Mouse (Mus musculus) heart, postnatal 0 days (tissue): ENCODE results near the gene Dlx5. TPM values are rescaled to one million over a fixed set of nuclear protein-coding genes. Genes with fewer than 3 reads are reported as not detected.
A peak's percentile ranks its signal among the peaks of the same experiment; 100 is the strongest.

Experiments used
- ATAC-seq: fragments of 200-750 bp; cut with Nextera tagmentation; 2 replicates; pipeline ENCODE4 v1.8.0; 2017; ENCODE audit warnings: low read depth, moderate number of reproducible peaks, moderate library complexity; ENCODE audit not compliant: insufficient read depth
- DNase-seq: peaks from one replicate; pipeline ENCODE4 v3.0.0-alpha.2; 2016; ENCODE audit warnings: low spot score
- H3K27ac ChIP-seq: fragments of 300-500 bp; sonication (generic); 2 replicates; pipeline ENCODE4 v1.5.1; 2014; ENCODE audit warnings: low read depth, mild to moderate bottlenecking
- H3K27me3 ChIP-seq: fragments of 300-500 bp; sonication (generic); 2 replicates; pipeline ENCODE4 v1.6.1; 2014; ENCODE audit warnings: low read length, mixed read lengths; ENCODE audit not compliant: control insufficient read depth, insufficient read depth
- H3K36me3 ChIP-seq: fragments of 300-500 bp; sonication (generic); replicated peaks from 2 replicates; pipeline ENCODE4 v1.6.1; 2014; ENCODE audit warnings: low read length, mixed read lengths; ENCODE audit not compliant: control insufficient read depth, insufficient read depth
- H3K4me1 ChIP-seq: fragments of 300-500 bp; sonication (generic); 2 replicates; pipeline ENCODE4 v1.6.1; 2014; ENCODE audit warnings: antibody characterized with exemption; ENCODE audit not compliant: control insufficient read depth, insufficient read depth
- H3K4me2 ChIP-seq: fragments of 300-500 bp; sonication (generic); 2 replicates; pipeline ENCODE4 v1.6.1; 2014; ENCODE audit warnings: low read depth, mild to moderate bottlenecking, low read length, moderate library complexity
- H3K4me3 ChIP-seq: fragments of 300-500 bp; sonication (generic); 2 replicates; pipeline ENCODE4 v1.5.1; 2014; ENCODE audit warnings: low read depth, low read length
- H3K9ac ChIP-seq: fragments of 300-500 bp; sonication (generic); replicated peaks from 2 replicates; pipeline ENCODE4 v1.6.1; 2014; ENCODE audit warnings: low read depth, low read length, mixed read lengths
- H3K9me3 ChIP-seq: fragments of 300-500 bp; sonication (generic); replicated peaks from 2 replicates; pipeline ENCODE4 v1.6.1; 2016; ENCODE audit warnings: low read length; ENCODE audit not compliant: control insufficient read depth
- CTCF ChIP-seq: IDR thresholded peaks from 2 replicates; pipeline ENCODE4 v1.5.1; 2016; ENCODE audit warnings: antibody characterized with exemption, control low read depth, low read depth
- EP300 ChIP-seq: IDR thresholded peaks from 2 replicates; pipeline ENCODE4 v1.6.1; 2016; ENCODE audit warnings: antibody characterized with exemption, low read depth
- WGBS: fragments of 180-500 bp; shearing (Covaris S2); extraction: QIAGEN DNeasy Blood & Tissue Kit; methylation state at CpG from one replicate; pipeline ENCODE4 v1.1.7; 2014; 5-methylcytosine and 5-hydroxymethylcytosine counted together
- polyA plus RNA-seq: library from polyadenylated mRNA; unstranded; fragments of >200 nt; fragmentation: Nextera tagmentation; extraction: Ambion mirVana; gene quantifications from 2 replicates; pipeline ENCODE4 v1.2.1, GENCODE M21; 2015
- total RNA-seq: library from RNA; depleted of rRNA; stranded (reverse); fragments of >200 nt; gene quantifications from 2 replicates; pipeline ENCODE4 v1.2.3, GENCODE M21; 2014; ENCODE audit warnings: low replicate concordance

Gene Dlx5
- total and polyA plus RNA-seq, 2 experiments from 2014 or later = 0.68 TPM; not detected in 1

DNA sequence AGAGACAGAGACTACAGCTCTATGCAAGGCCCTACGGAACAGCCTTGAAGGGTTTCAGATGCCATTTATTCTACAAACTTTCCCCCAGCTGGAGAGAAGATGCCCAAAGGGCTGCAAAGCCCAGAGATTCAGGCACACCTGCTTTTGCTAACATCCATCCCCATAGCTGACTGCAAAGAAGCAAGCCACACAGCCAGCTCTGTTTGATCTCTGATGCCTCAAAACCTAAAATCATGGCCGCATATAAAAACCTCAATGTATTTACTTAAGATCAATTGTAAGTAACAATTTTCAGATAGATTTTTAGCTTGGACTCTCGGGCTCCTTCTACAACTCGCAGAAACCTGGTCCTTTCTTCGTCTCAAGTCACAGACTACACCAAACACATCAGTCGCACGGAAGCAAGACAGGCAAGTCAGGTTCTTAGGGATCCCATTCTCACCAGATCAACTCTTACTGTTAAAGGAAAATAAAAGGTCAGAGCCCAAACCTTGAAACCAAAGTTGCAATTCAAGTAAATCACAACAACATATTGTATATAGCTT, 10.9 kb downstream of the Dlx5 start:
- H3K27me3 ChIP-seq = peaks cover 97% of the 10 kb centered on the region
- ATAC-seq (no peak), DNase-seq (no peak)
- 4% methylated on average over 7 of the region's 7 CpGs for WGBS
- H3K36me3 ChIP-seq = no peaks in the 10 kb centered on the region
- H3K9me3 ChIP-seq = no peaks in the 10 kb centered on the region
- H3K4me1 ChIP-seq = no peaks in the 10 kb centered on the region
- H3K9ac ChIP-seq = no peak overlapping the region
- H3K27ac ChIP-seq = no peak overlapping the region
- no peak for TF ChIP-seq EP300
- no peak for TF ChIP-seq CTCF
- no peak overlapping the region for H3K4me3 ChIP-seq
- no peak overlapping the region for H3K4me2 ChIP-seq

GRCm38 (mm10) chr6:6869961-6870800, 11.7 kb downstream of the Dlx5 start:
- ATAC-seq = no peak
- Histone ChIP-seq H3K27ac (no peak overlapping the region), H3K36me3 (no peaks in the 10 kb centered on the region), H3K27me3 (peaks cover 97% of the 10 kb centered on the region), H3K4me3 (no peak overlapping the region), H3K4me2 (no peak overlapping the region), H3K9me3 (no peaks in the 10 kb centered on the region), H3K4me1 (no peaks in the 10 kb centered on the region), H3K9ac (no peak overlapping the region)
- DNase-seq = no peak
- TF ChIP-seq CTCF = no peak
- WGBS = 1% methylated on average over 11 of the region's 11 CpGs

DNA sequence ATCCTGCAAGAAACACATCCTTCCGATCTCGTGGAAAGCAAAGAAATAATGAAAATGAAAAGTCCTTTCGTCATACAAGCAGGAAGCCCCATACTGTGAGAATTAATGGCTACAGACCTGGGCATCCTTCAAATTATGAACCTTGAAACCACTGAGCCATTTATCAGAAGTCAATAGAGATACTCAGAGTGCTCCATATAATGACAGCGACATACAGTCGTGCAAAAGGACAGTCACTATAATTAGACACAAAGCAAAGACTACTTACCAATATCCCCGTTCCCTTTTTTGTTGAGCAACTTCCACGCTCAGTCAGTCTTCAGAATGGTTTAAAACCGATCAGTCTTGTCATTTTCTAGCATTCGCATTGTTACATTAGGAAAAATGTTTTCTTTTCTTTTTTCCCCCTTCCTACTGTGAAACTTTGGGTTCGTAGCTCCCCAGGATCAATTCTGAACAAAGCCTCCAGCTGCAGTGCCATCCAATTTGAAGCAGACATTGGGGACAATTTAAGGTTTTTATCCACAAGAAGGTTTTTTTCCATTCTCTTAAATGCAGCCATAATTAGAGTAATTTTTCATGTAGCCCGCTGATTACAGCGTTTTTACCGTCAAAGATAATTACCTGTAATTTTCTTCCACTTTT, 12.7 kb downstream of the Dlx5 start:
- ATAC-seq (no peak), DNase-seq (no peak)
- TF ChIP-seq EP300 (no peak), CTCF (no peak)
- Histone ChIP-seq H3K9ac (no peak overlapping the region), H3K36me3 (no peaks in the 10 kb centered on the region), H3K4me2 (no peak overlapping the region), H3K9me3 (no peaks in the 10 kb centered on the region), H3K4me3 (no peak overlapping the region), H3K27me3 (peaks cover 97% of the 10 kb centered on the region), H3K27ac (no peak overlapping the region), H3K4me1 (no peaks in the 10 kb centered on the region)
- 8% methylated on average over 13 of the region's 13 CpGs for WGBS

- no peak overlapping the region for H3K4me3 ChIP-seq
- no peak overlapping the region for H3K27ac ChIP-seq
- H3K36me3 ChIP-seq = no peaks in the 10 kb centered on the region
- peaks cover 97% of the 10 kb centered on the region for H3K27me3 ChIP-seq
- H3K9me3 ChIP-seq = no peaks in the 10 kb centered on the region
- peaks cover 16% of the 10 kb centered on the region for H3K4me1 ChIP-seq
- WGBS = 16% methylated on average over 9 of the region's 9 CpGs
- ATAC-seq (no peak), DNase-seq (no peak)
- no peak overlapping the region for H3K9ac ChIP-seq
- no peak overlapping the region for H3K4me2 ChIP-seq
- TF ChIP-seq EP300 = no peak
- TF ChIP-seq CTCF = no peak
These were observed 14.9 kb downstream of the Dlx5 start for GRCm38 (mm10) chr6:6867031-6867430.

- ATAC-seq (no peak), DNase-seq (no peak)
- no peak overlapping the region for H3K9ac ChIP-seq
- no peaks in the 10 kb centered on the region for H3K9me3 ChIP-seq
- peaks cover 16% of the 10 kb centered on the region for H3K4me1 ChIP-seq
- peak overlapping the region; percentile 79; the same call in 1 of the 2 replicates for H3K4me2 ChIP-seq
- peak overlapping the region; percentile 49; the same call in 1 of the 2 replicates for H3K4me3 ChIP-seq
- no peaks in the 10 kb centered on the region for H3K36me3 ChIP-seq
- H3K27ac ChIP-seq = no peak overlapping the region
- peaks cover 96% of the 10 kb centered on the region for H3K27me3 ChIP-seq
- 19% methylated on average over 36 of the region's 36 CpGs for WGBS
- TF ChIP-seq EP300 (no peak), CTCF (no peak)
These were observed 17.1 kb downstream of the Dlx5 start for GRCm38 (mm10) chr6:6864441-6865440.
